Mouse (Mus musculus) hindbrain, postnatal 0 days (tissue): ENCODE data around the gene Nf1. TPM values are rescaled to one million over a fixed set of nuclear protein-coding genes. Genes with fewer than 3 reads are reported as not detected.

ENCODE experiments used
- ATAC-seq: fragments of 200-750 bp; cut with Nextera tagmentation; 2 replicates; pipeline ENCODE4 v1.8.0; 2017; ENCODE audit warnings: mild to moderate bottlenecking, moderate TSS enrichment, moderate library complexity
- DNase-seq: peaks from one replicate; pipeline ENCODE4 v3.0.0-alpha.2; 2015; ENCODE audit warnings: low spot score
- H3K27ac ChIP-seq: fragments of 300-500 bp; sonication (generic); 2 replicates; pipeline ENCODE4 v1.5.1; 2014; ENCODE audit warnings: mild to moderate bottlenecking
- H3K27me3 ChIP-seq: fragments of 300-500 bp; sonication (generic); 2 replicates; pipeline ENCODE4 v1.6.1; 2014; ENCODE audit warnings: low read length, mixed read lengths; ENCODE audit not compliant: insufficient read depth
- H3K36me3 ChIP-seq: fragments of 300-500 bp; sonication (generic); 2 replicates; pipeline ENCODE4 v1.6.1; 2014; ENCODE audit warnings: low read length, mixed read lengths; ENCODE audit not compliant: insufficient read depth
- H3K4me1 ChIP-seq: fragments of 300-500 bp; sonication (generic); 2 replicates; pipeline ENCODE4 v1.6.1; 2014; ENCODE audit warnings: antibody characterized with exemption, low read length, mixed read lengths; ENCODE audit not compliant: insufficient read depth
- H3K4me2 ChIP-seq: fragments of 300-500 bp; sonication (generic); 2 replicates; pipeline ENCODE4 v1.6.1; 2014; ENCODE audit warnings: low read depth, mild to moderate bottlenecking, low read length, moderate library complexity, mixed read lengths
- H3K4me3 ChIP-seq: fragments of 300-500 bp; sonication (generic); 2 replicates; pipeline ENCODE4 v1.5.1; 2014; ENCODE audit warnings: low read length
- H3K9ac ChIP-seq: fragments of 300-500 bp; sonication (generic); replicated peaks from 2 replicates; pipeline ENCODE4 v1.6.1; 2014; ENCODE audit warnings: mild to moderate bottlenecking, low read length, moderate library complexity, mixed read lengths
- H3K9me3 ChIP-seq: fragments of 300-500 bp; sonication (generic); 2 replicates; pipeline ENCODE4 v1.6.1; 2016; ENCODE audit warnings: low read length, mixed read lengths
- CTCF ChIP-seq: IDR thresholded peaks from 2 replicates; pipeline ENCODE4 v1.5.1; 2016; ENCODE audit warnings: antibody characterized with exemption, control low read depth, low read depth
- WGBS: fragments of 180-500 bp; shearing (Covaris S2); extraction: QIAGEN DNeasy Blood & Tissue Kit; methylation state at CpG from one replicate; pipeline ENCODE4 v1.1.7; 2014; 5-methylcytosine and 5-hydroxymethylcytosine counted together
- polyA plus RNA-seq: library from polyadenylated mRNA; unstranded; fragments of >200 nt; fragmentation: Nextera tagmentation; extraction: Ambion mirVana; gene quantifications from 2 replicates; pipeline ENCODE4 v1.2.1, GENCODE M21; 2015
- total RNA-seq: library from RNA; depleted of rRNA; stranded (reverse); fragments of >200 nt; gene quantifications from 2 replicates; pipeline ENCODE4 v1.2.3, GENCODE M21; 2014

The Nf1 gene
- total and polyA plus RNA-seq, 2 experiments from 2014 or later, result 8.7 to 68.4 TPM

- H3K9ac ChIP-seq, result no peak overlapping the region
- 100% methylated on average over 1 of the region's 1 CpGs for WGBS
- no peak for TF ChIP-seq CTCF
- H3K27me3 ChIP-seq, result no peaks in the 10 kb centered on the region
- ATAC-seq, result no peak
- DNase-seq, result no peak
- no peaks in the 10 kb centered on the region for H3K4me1 ChIP-seq
- H3K27ac ChIP-seq, result no peak overlapping the region
- peaks cover 47% of the 10 kb centered on the region for H3K36me3 ChIP-seq
- H3K9me3 ChIP-seq, result no peaks in the 10 kb centered on the region
- H3K4me2 ChIP-seq, result no peak overlapping the region
- H3K4me3 ChIP-seq, result no peak overlapping the region
These were observed 213.1 kb downstream of the Nf1 start for GRCm38 (mm10) chr11:79552622-79553021.

- Histone ChIP-seq H3K27ac (no peak overlapping the region), H3K4me1 (no peaks in the 10 kb centered on the region), H3K9me3 (no peaks in the 10 kb centered on the region), H3K4me2 (no peak overlapping the region), H3K27me3 (no peaks in the 10 kb centered on the region), H3K9ac (no peak overlapping the region), H3K36me3 (peaks cover 46% of the 10 kb centered on the region), H3K4me3 (no peak overlapping the region)
- ATAC-seq, result no peak
- 94% methylated on average over 4 of the region's 4 CpGs for WGBS
- DNase-seq, result no peak
- no peak for TF ChIP-seq CTCF
These were observed 221.0 kb downstream of the Nf1 start for GRCm38 (mm10) chr11:79560536-79560935.

GRCm38 (mm10) chr11:79563493-79563892, 224.0 kb downstream of the Nf1 start:
- no peaks in the 10 kb centered on the region for H3K9me3 ChIP-seq
- H3K4me3 ChIP-seq, result no peak overlapping the region
- H3K27me3 ChIP-seq, result no peaks in the 10 kb centered on the region
- no peak overlapping the region for H3K4me2 ChIP-seq
- H3K9ac ChIP-seq, result no peak overlapping the region
- no peak for DNase-seq
- no peak for ATAC-seq
- peaks cover 54% of the 10 kb centered on the region for H3K36me3 ChIP-seq
- H3K27ac ChIP-seq, result no peak overlapping the region
- 92% methylated on average over 7 of the region's 7 CpGs for WGBS
- no peaks in the 10 kb centered on the region for H3K4me1 ChIP-seq
- TF ChIP-seq CTCF, result no peak

- 0 out of 2 replicates have a peak, but pooled peaks have one; percentile 15 for TF ChIP-seq CTCF
- Histone ChIP-seq H3K4me2 (no peak overlapping the region), H3K4me3 (no peak overlapping the region), H3K27me3 (no peaks in the 10 kb centered on the region), H3K27ac (no peak overlapping the region), H3K9me3 (no peaks in the 10 kb centered on the region), H3K4me1 (no peaks in the 10 kb centered on the region), H3K9ac (no peak overlapping the region), H3K36me3 (peaks cover 52% of the 10 kb centered on the region)
- ATAC-seq, result no peak
- 54% methylated on average over 1 of the region's 1 CpGs for WGBS
- no peak for DNase-seq
These were observed 227.5 kb downstream of the Nf1 start for GRCm38 (mm10) chr11:79566947-79567346.

GRCm38 (mm10) chr11:79568197-79568911, 228.9 kb downstream of the Nf1 start:
- WGBS, result 88% methylated on average over 11 of the region's 11 CpGs
- Histone ChIP-seq H3K4me2 (no peak overlapping the region), H3K4me3 (no peak overlapping the region), H3K9me3 (no peaks in the 10 kb centered on the region), H3K27ac (no peak overlapping the region), H3K27me3 (no peaks in the 10 kb centered on the region), H3K36me3 (peaks cover 51% of the 10 kb centered on the region), H3K9ac (no peak overlapping the region), H3K4me1 (no peaks in the 10 kb centered on the region)
- no peak for TF ChIP-seq CTCF
- DNase-seq (no peak), ATAC-seq (no peak)

GRCm38 (mm10) chr11:79570319-79570718, 230.8 kb downstream of the Nf1 start:
- H3K4me2 ChIP-seq, result no peak overlapping the region
- 85% methylated on average over 2 of the region's 2 CpGs for WGBS
- no peaks in the 10 kb centered on the region for H3K9me3 ChIP-seq
- peaks cover 51% of the 10 kb centered on the region for H3K36me3 ChIP-seq
- no peak for TF ChIP-seq CTCF
- no peak overlapping the region for H3K9ac ChIP-seq
- ATAC-seq (no peak), DNase-seq (no peak)
- H3K4me3 ChIP-seq, result no peak overlapping the region
- H3K27me3 ChIP-seq, result no peaks in the 10 kb centered on the region
- H3K27ac ChIP-seq, result no peak overlapping the region
- H3K4me1 ChIP-seq, result no peaks in the 10 kb centered on the region

GRCm38 (mm10) chr11:79573836-79574235, 234.3 kb downstream of the Nf1 start:
- H3K27ac ChIP-seq, result no peak overlapping the region
- no peak for TF ChIP-seq CTCF
- no peak for ATAC-seq
- H3K9me3 ChIP-seq, result no peaks in the 10 kb centered on the region
- no peak overlapping the region for H3K9ac ChIP-seq
- WGBS, result 69% methylated on average over 3 of the region's 3 CpGs
- no peak overlapping the region for H3K4me2 ChIP-seq
- no peaks in the 10 kb centered on the region for H3K4me1 ChIP-seq
- H3K27me3 ChIP-seq, result no peaks in the 10 kb centered on the region
- peaks cover 33% of the 10 kb centered on the region for H3K36me3 ChIP-seq
- no peak overlapping the region for H3K4me3 ChIP-seq
- no peak for DNase-seq
